12 mouse cellular contexts compared by ENCODE assay signal in genomic region chr11:77892883-77893282, GRCm38 (mm10). TPM values are rescaled to one million over a fixed set of nuclear protein-coding genes. Genes with fewer than 3 reads are reported as not detected.
DNase-seq lines count a peak whose midpoint lies in the region; ATAC-seq and TF ChIP-seq lines count a peak whose summit lies in the region.
"Had no signal": no experiment of that assay in that cellular context is flagged by ENCODE, and none has a peak within 500 bp of the region (broad histone marks: within the 10 kb centered on the region; RNA-seq: fewer than 3 reads in every experiment).

No protein-coding gene starts in this region.

- H3K4me2 ChIP-seq in forebrain, embryonic 15.5 days (replicated peaks) = peak overlapping the region; percentile 22
- H3K4me2 ChIP-seq in liver, embryonic 15.5 days = peak overlapping the region; percentile 48

- H3K4me1 ChIP-seq in forebrain, embryonic 15.5 days = peaks cover 94% of the 10 kb centered on the region
- peaks cover 4% of the 10 kb centered on the region; the same call in 1 of the 2 replicates for H3K4me1 ChIP-seq in liver, embryonic 15.5 days (replicated peaks)
- peaks cover 20% of the 10 kb centered on the region for H3K4me1 ChIP-seq in small intestine, adult 2 months (ENCODE audit: control insufficient read depth, insufficient read depth, insufficient read length, low read length)

- no peak for TF ChIP-seq CTCF in layer of hippocampus, adult 2 months (conservative IDR thresholded peaks at IDR 0.05)
- no peak for TF ChIP-seq CTCF in small intestine, adult 2 months (IDR thresholded peaks at IDR 0.05; ENCODE audit: extremely low read depth, insufficient read length, insufficient replicate concordance, low read depth, low read length)

- no peaks in the 10 kb centered on the region for H3K27me3 ChIP-seq in forebrain, embryonic 15.5 days
- H3K27me3 ChIP-seq in liver, embryonic 15.5 days = peaks cover 52% of the 10 kb centered on the region
- no peaks in the 10 kb centered on the region for H3K27me3 ChIP-seq in small intestine, adult 2 months (ENCODE audit: control insufficient read depth, insufficient read depth, low read length)

- peak overlapping the region; percentile 7; the same call in 1 of the 2 replicates for H3K9ac ChIP-seq in forebrain, embryonic 15.5 days (replicated peaks)
- H3K9ac ChIP-seq in liver, embryonic 15.5 days = no peak overlapping the region

- H3K27ac ChIP-seq in layer of hippocampus, adult 2 months = peak overlapping the region; percentile 80; the same call in 1 of the 2 replicates
- peak overlapping the region; percentile 96 for H3K27ac ChIP-seq in forebrain, embryonic 15.5 days (replicated peaks)
- H3K27ac ChIP-seq in liver, embryonic 15.5 days (replicated peaks) = no peak overlapping the region
- H3K27ac ChIP-seq in small intestine, adult 2 months (ENCODE audit: insufficient read depth, low read depth, low read length) = 0 out of 2 replicates have a peak overlapping the region, but pooled peaks have one; percentile 88

- H3K9me3 ChIP-seq in forebrain, embryonic 15.5 days = no peaks in the 10 kb centered on the region
- no peaks in the 10 kb centered on the region for H3K9me3 ChIP-seq in liver, embryonic 15.5 days (replicated peaks)

- no peak for DNase-seq in layer of hippocampus, adult 2 months (ENCODE audit: low spot score in 2 of 2)
- no peak for DNase-seq in layer of hippocampus, adult 8-10 months (ENCODE audit: low spot score in 2 of 2)
- no peak for DNase-seq in thymus, postnatal 4 days
- no peak for DNase-seq in ovary, postnatal 14 days (ENCODE audit: low spot score)
- DNase-seq in left cerebral cortex, adult 11 months (ENCODE audit: low spot score) = no peak
- DNase-seq: lung, postnatal 10 days; thymus, adult 18-20 months had no signal

- WGBS in forebrain, embryonic 15.5 days = 5% methylated on average over 5 of the region's 5 CpGs
- 23% methylated on average over 5 of the region's 5 CpGs for WGBS in liver, embryonic 15.5 days (ENCODE audit: insufficient replicate concordance)
- 26% methylated on average over 5 of the region's 5 CpGs for WGBS in small intestine, adult 2 months

- H3K36me3 ChIP-seq in forebrain, embryonic 15.5 days = no peaks in the 10 kb centered on the region
- no peaks in the 10 kb centered on the region for H3K36me3 ChIP-seq in liver, embryonic 15.5 days (replicated peaks)
- H3K36me3 ChIP-seq in small intestine, adult 2 months (ENCODE audit: control insufficient read depth, insufficient read depth, low read length) = no peaks in the 10 kb centered on the region; the same call in 1 of the 2 replicates

- no peak for TF ChIP-seq POLR2A in small intestine, adult 2 months (IDR thresholded peaks at IDR 0.05; ENCODE audit: low read depth, low read length)

- no peak for ATAC-seq in forebrain, embryonic 15.5 days (replicated peaks)
- ATAC-seq in liver, embryonic 15.5 days (ENCODE audit: insufficient read depth) = no peak

- no peak overlapping the region for H3K4me3 ChIP-seq in layer of hippocampus, adult 2 months
- H3K4me3 ChIP-seq in forebrain, embryonic 15.5 days = peak overlapping the region; percentile 13
- H3K4me3 ChIP-seq in liver, embryonic 15.5 days (replicated peaks) = peak overlapping the region; percentile 43
- peak overlapping the region; percentile 37 for H3K4me3 ChIP-seq in small intestine, adult 2 months (ENCODE audit: low read depth, low read length)

RNA-seq across cellular contexts. Expression of gene Pipox, which starts 1.0 kb away (rescaled TPM):
- 1 to 10 TPM in 1 of 2 experiments, under 1 TPM in 1; 0.84 to 1.2 TPM for total RNA-seq in layer of hippocampus, adult 2 months (2021)
- total RNA-seq in layer of hippocampus, adult 8-10 months (2022) = 1 to 10 TPM; 1.8 to 3.4 (median 2.4) TPM
- polyA plus RNA-seq in forebrain, embryonic 15.5 days (2015; fragmentation: Nextera tagmentation; extraction: Ambion mirVana) = 10.2 and 11.2 TPM in 2 replicates
- polyA plus RNA-seq in liver, embryonic 15.5 days (2015; fragmentation: Nextera tagmentation; extraction: Ambion mirVana) = 25.5 and 32.1 TPM in 2 replicates
- polyA plus RNA-seq in small intestine, adult 2 months (2012; rRNA removed) = 7.3 and 13.8 TPM in 2 replicates
- total RNA-seq: MEL had no signal

RNA-seq across cellular contexts. Expression of gene Sez6, which starts 37.7 kb away (rescaled TPM):
- total RNA-seq in layer of hippocampus, adult 2 months (2021) = 100 to 1,000 TPM; 154 to 159 TPM
- total RNA-seq in layer of hippocampus, adult 8-10 months (2022) = 100 to 1,000 TPM; 139 to 164 (median 153) TPM
- polyA plus RNA-seq in forebrain, embryonic 15.5 days (2015; fragmentation: Nextera tagmentation; extraction: Ambion mirVana) = 243 and 249 TPM in 2 replicates
- 0.05 and 0.16 TPM in 2 replicates for polyA plus RNA-seq in liver, embryonic 15.5 days (2015; fragmentation: Nextera tagmentation; extraction: Ambion mirVana)
- polyA plus RNA-seq in small intestine, adult 2 months (2012; rRNA removed) = 0.41 and 0.46 TPM in 2 replicates
- total RNA-seq: granulocyte monocyte progenitor cell, adult 5-6 weeks had no signal

Comparison
In these comparisons a context has a peak if more than half of its experiments do, and no peak if none do; other contexts are left out.
1. RNA of gene Sez6, which starts 37.7 kb away (polyA plus RNA-seq): 243 to 249 TPM in forebrain, embryonic 15.5 days; 0.41 to 0.46 TPM in small intestine, adult 2 months and 0.05 to 0.16 TPM in liver, embryonic 15.5 days; every median in the first group is over 100 times any median in the second.